Mouse (Mus musculus) layer of hippocampus, adult 11-12 months (tissue): ENCODE results near the gene Gm28047.
A peak's percentile ranks its signal among the peaks of the same experiment; 100 is the strongest.
"Not testable (repeated sequence)": the region's sequence is repeated elsewhere in the genome, so short reads cannot be mapped to it uniquely, and the experiment has no call there.

Source experiments
- DNase-seq: peaks from one replicate; pipeline ENCODE4 v3.0.0; 2022; ENCODE audit warnings: low spot score

Gm28047 gene

GRCm38 (mm10) chr15:102619486-102619885 is 5.4 kb downstream of the Gm28047 start:
- no peak for DNase-seq

DNA sequence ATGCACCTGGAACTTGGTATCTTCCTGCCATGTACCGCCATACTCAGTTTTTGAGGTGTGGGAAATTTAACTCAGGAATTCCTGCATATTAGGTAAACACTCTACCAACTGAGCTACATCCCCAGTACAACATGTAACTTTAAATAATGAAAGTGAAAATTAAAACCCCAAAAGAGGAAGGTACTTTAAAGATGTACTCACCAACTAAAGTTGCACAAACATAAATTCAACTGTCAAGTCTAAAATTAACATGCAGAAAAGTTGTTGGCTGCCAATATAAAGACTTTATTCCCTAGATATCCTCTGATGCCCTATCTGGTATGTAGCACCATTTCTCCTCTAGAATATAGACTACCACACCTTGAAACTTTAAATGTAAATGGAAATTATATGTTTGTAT is 7.2 kb downstream of the Gm28047 start:
- no peak for DNase-seq

DNA sequence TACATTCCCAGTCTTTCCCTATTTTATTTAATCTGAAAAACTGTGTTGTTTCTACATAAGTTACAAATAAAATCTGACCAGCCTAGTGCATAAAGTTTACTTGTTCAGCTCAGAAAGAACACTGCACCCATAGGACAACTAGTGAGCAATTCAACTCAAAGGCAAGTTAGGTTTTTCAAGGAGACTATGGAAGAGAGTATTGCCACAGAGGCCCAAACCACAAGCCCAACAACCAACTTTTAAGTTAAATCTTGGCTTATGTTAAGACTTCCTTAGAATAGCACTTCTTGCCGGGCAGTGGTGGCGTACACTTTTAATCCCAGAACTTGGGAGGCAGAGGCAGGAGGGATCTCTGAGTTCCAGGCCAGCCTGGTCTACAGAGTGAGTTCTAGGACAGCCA is 8.7 kb downstream of the Gm28047 start:
- DNase-seq, result no peak

DNA sequence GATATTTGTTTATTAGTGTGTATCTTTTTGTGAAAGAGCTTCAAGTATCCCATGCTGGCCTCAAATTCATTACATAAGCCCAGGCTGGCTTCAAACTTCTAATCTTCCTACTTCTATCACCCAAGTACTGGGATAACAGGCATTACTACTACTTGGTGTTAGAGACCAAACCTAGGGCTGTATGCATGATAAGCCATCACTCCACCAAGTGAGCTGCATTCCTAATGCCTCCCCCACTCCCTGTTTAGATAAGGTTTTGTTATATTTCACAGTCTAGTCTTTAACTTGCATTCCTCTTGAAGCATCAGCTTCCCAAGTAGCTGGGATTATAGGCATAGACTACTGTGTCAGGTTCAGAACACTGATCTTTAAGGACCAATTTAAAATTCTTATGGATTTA is 10.6 kb downstream of the Gm28047 start:
- DNase-seq, result no peak

DNA sequence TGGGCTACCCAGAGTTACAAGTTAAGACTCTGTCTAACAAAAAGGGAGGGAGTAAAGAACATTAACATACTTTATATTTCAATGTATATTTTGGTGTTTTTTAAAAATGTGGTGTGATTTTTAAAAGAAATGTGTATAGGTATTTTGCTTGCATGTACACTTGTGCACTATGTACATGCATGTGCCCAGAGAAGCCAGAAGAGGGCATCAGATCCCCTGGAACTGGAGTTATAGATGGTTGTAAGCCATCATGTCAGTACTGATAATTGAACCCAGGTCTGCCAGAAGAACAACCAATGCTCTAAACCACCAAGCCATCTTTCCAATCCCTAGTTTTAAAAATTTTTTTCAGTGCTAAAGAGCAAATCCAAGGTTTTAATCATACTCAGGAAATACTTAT is 11.9 kb downstream of the Gm28047 start:
- no peak for DNase-seq

DNA sequence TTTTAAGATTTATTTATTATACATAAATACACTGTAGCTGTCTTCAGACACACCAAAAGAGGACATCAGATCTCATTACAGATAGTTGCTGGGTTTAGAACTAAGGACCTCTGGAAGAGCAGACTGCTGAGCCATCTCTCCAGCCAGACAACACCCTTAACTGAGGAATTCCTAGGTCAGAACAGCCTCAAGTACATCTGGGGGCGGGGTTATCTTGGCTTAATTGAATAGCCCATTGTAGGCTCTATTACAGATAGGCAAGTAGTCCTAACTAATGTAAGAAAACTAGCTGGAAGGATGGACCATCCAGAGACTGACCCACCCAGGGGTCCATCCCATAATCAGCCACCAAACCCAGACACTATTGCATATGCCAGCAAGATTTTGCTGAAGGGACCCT is 16.3 kb downstream of the Gm28047 start:
- DNase-seq, result not testable (repeated sequence)

- DNase-seq, result no peak
Observed at GRCm38 (mm10) chr15:102593996-102594656, 30.7 kb downstream of the Gm28047 start.

- DNase-seq, result no peak
Observed at GRCm38 (mm10) chr15:102592674-102593073, 32.2 kb downstream of the Gm28047 start.

- no peak for DNase-seq
Observed at GRCm38 (mm10) chr15:102590567-102590966, 34.3 kb downstream of the Gm28047 start.

DNA sequence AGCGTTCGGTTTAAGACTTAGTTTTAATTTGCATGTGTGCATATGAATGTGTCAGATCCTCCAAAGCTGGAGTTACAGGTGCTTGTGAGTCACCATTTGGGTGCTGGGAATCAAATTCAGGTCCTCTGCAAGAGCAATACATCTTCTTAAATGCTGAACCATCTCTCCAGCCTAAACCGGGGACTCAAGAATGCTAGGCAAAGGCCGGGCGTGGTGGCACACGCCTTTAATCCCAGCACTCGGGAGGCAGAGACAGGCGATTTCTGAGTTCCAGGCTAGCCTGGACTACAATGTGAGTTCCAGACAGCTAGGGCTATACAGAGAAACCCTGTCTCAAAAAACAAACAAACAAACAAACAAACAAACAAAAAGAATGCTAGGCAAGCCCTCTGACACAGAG is 35.0 kb downstream of the Gm28047 start:
- no peak for DNase-seq

GRCm38 (mm10) chr15:102585501-102585900 is 39.4 kb downstream of the Gm28047 start:
- no peak for DNase-seq

- peak; percentile 76 for DNase-seq
Observed at GRCm38 (mm10) chr15:102583708-102584383, 41.0 kb downstream of the Gm28047 start.

- DNase-seq, result no peak
Observed at GRCm38 (mm10) chr15:102581205-102581604, 43.7 kb downstream of the Gm28047 start.

DNA sequence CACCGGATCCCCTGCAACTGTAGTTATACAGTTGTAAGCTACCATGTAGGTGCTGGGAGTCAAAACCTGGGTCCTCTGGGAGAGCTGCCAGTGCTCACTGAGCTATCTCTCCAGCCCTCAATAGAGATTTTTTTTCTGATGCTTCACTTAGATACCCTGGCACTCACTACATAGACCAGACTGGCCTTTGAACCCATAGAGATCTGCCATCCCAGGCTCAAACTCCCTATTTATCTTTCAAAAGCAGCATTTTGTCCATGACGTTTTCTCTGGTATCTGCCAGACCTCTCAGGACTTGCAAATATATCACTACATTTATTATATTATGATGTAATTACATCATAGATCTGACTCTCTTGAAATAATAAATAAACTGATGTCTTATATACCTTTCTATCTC is 46.5 kb downstream of the Gm28047 start:
- no peak for DNase-seq

- DNase-seq, result no peak
Observed at GRCm38 (mm10) chr15:102576972-102577371, 47.9 kb downstream of the Gm28047 start.

DNA sequence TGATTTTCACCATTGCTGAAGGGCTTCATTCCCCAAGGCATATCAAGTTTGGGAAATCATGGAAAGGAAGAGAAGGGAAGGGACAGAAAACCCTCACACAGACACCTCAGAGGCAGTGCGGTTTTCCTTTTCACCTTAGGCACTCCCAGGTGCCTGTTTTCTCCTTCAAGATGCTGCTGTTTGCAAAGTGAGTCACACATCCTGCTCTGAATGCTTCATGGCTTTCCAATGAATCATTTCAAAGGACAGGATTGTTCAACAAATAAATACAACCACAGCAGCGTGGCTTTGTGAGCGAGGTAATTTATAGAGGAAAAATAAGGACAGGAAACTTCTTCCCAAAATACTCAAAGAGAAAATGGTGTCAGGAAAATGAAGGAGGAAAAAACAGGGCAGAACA is 52.8 kb downstream of the Gm28047 start:
- DNase-seq, result no peak

GRCm38 (mm10) chr15:102567849-102568248 is 57.0 kb downstream of the Gm28047 start:
- DNase-seq, result no peak

GRCm38 (mm10) chr15:102563681-102564080 is 61.2 kb downstream of the Gm28047 start:
- DNase-seq, result no peak

DNA sequence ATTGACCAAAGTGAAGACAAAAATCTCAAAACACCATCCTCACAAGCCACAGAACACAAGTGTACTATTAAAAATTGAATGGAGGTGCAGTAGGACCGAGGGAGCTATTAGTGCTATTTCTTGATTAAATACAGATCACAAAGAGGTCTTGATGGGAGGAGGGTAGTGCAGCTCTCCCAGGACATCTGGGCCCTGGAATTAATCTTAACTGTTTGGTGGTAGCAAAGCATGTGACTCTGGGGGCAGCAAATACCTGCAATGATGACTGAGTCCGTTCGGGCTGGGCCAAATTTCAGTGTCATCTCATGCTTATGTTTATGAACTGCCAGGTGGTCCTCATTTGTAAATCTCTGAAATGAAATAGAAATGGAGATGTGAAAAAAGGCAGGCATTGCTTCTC is 61.8 kb downstream of the Gm28047 start:
- DNase-seq, result no peak

DNA sequence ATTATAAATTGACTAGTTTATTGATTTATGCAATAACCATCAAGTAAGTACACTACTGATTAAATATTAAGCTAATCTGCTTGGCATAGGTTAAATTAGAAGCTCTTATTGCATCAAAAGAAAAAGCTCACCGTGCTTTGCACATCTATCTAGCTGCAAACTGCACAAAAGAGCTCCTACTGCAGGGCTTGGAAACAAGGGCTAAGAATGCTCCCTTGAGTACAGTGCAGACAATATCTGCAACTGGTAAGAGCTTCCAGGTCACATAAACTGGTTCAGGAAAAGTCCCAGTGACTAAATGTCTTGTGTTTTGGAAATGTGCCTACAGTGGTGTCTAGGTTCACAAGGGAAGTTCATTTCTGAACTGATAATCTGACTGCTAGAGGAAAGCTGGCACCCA is 62.4 kb downstream of the Gm28047 start:
- DNase-seq, result no peak

- no peak for DNase-seq
Observed at GRCm38 (mm10) chr15:102557580-102557979, 67.3 kb downstream of the Gm28047 start.

- DNase-seq, result no peak
Observed at GRCm38 (mm10) chr15:102555581-102555980, 69.3 kb downstream of the Gm28047 start.

GRCm38 (mm10) chr15:102552599-102552998 is 72.3 kb downstream of the Gm28047 start:
- no peak for DNase-seq

DNA sequence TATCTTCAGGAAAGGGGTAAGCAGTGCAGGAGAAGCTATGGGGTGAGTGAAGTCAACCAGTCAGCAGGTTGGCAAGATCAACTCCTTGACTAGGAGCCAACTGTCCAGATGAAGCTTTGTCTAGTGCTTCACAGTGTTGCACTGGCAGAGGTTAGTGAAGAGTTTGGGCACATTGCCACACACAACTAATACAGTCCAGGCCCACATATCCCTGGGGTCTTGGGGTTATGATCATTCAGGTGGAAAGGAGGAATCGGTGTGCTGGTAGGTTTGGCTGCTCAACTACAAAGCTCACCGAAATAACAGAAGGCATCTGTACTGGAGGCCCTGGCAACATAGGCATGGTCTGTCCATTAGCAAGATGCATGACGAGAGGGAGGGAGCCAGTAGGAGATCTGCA is 77.4 kb downstream of the Gm28047 start:
- no peak for DNase-seq
